Mouse (Mus musculus) retina, postnatal 1 day (tissue): ENCODE results near the gene Ncam2.

Experiments used
- DNase-seq: peaks from one replicate; pipeline ENCODE4 v3.0.0-alpha.2; 2012

Ncam2 gene

GRCm38 (mm10) chr16:81673866-81674265, 473.4 kb downstream of the Ncam2 start:
- no peak for DNase-seq

- DNase-seq: no peak
These were observed 475.0 kb downstream of the Ncam2 start for GRCm38 (mm10) chr16:81675546-81675945.
